Mouse (Mus musculus): ENCODE measurements at regions not wholly inside any gene's neighbourhood (a gene's known extent, or its start where the extent isn't known, plus 50 kb on each side); places are given as distances from the start of the nearest gene placed in this dataset.

GRCm38 (mm10) chr1:89305171-89305570 lies 149.4 kb upstream of the Agap1 start:
- H3K4me3 ChIP-seq (ENCODE audit: low read length) = no peak overlapping the region
- no peaks in the 10 kb centered on the region for H3K36me3 ChIP-seq (ENCODE audit: insufficient read depth, low read length)
- H3K9me3 ChIP-seq (ENCODE audit: low read length) = no peaks in the 10 kb centered on the region
- no peak for TF ChIP-seq CTCF (IDR thresholded peaks at IDR 0.05; ENCODE audit: low read depth)
- H3K9ac ChIP-seq (replicated peaks; ENCODE audit: low read length) = no peak overlapping the region
- DNase-seq (ENCODE audit: low spot score) (no peak), ATAC-seq (no peak)
- H3K4me2 ChIP-seq (ENCODE audit: low read depth, low read length) = no peak overlapping the region
- H3K4me1 ChIP-seq (ENCODE audit: insufficient read depth, low read length) = peaks cover 5% of the 10 kb centered on the region
- WGBS = 73% methylated on average over 7 of the region's 7 CpGs
- H3K27ac ChIP-seq = no peak overlapping the region
- no peaks in the 10 kb centered on the region for H3K27me3 ChIP-seq (ENCODE audit: insufficient read depth, low read length)

GRCm38 (mm10) chr1:89308788-89309187 lies 145.8 kb upstream of the Agap1 start:
- no peaks in the 10 kb centered on the region for H3K27me3 ChIP-seq (ENCODE audit: insufficient read depth, low read length)
- H3K36me3 ChIP-seq (ENCODE audit: insufficient read depth, low read length) = no peaks in the 10 kb centered on the region
- peak overlapping the region; percentile 22 for H3K4me3 ChIP-seq (ENCODE audit: low read length)
- peak overlapping the region; percentile 52 for H3K4me2 ChIP-seq (ENCODE audit: low read depth, low read length)
- peak overlapping the region; percentile 54; the same call in 1 of the 2 replicates for H3K27ac ChIP-seq
- ATAC-seq (peak; percentile 84), DNase-seq (ENCODE audit: low spot score) (peak; percentile 73)
- H3K4me1 ChIP-seq (ENCODE audit: insufficient read depth, low read length) = peaks cover 5% of the 10 kb centered on the region
- WGBS = 25% methylated on average over 13 of the region's 13 CpGs
- no peaks in the 10 kb centered on the region for H3K9me3 ChIP-seq (ENCODE audit: low read length)
- TF ChIP-seq CTCF (IDR thresholded peaks at IDR 0.05; ENCODE audit: low read depth) = no peak
- peak overlapping the region; percentile 45 for H3K9ac ChIP-seq (replicated peaks; ENCODE audit: low read length)

- TF ChIP-seq CTCF (IDR thresholded peaks at IDR 0.05; ENCODE audit: low read depth) = no peak
- Histone ChIP-seq H3K27ac (no peak overlapping the region), H3K27me3 (ENCODE audit: insufficient read depth, low read length) (no peaks in the 10 kb centered on the region), H3K36me3 (ENCODE audit: insufficient read depth, low read length) (no peaks in the 10 kb centered on the region), H3K4me2 (ENCODE audit: low read depth, low read length) (no peak overlapping the region), H3K9me3 (ENCODE audit: low read length) (no peaks in the 10 kb centered on the region), H3K9ac (replicated peaks; ENCODE audit: low read length) (no peak overlapping the region), H3K4me1 (ENCODE audit: insufficient read depth, low read length) (peaks cover 5% of the 10 kb centered on the region), H3K4me3 (ENCODE audit: low read length) (no peak overlapping the region)
- 76% methylated on average over 7 of the region's 7 CpGs for WGBS
- no peak for DNase-seq (ENCODE audit: low spot score)
- no peak for ATAC-seq
Observed at GRCm38 (mm10) chr1:89313064-89313463, 141.5 kb upstream of the Agap1 start.

- Histone ChIP-seq H3K4me2 (ENCODE audit: low read depth, low read length) (no peak overlapping the region), H3K27ac (no peak overlapping the region), H3K9ac (replicated peaks; ENCODE audit: low read length) (no peak overlapping the region), H3K36me3 (ENCODE audit: insufficient read depth, low read length) (no peaks in the 10 kb centered on the region), H3K4me3 (ENCODE audit: low read length) (no peak overlapping the region), H3K4me1 (ENCODE audit: insufficient read depth, low read length) (no peaks in the 10 kb centered on the region), H3K27me3 (ENCODE audit: insufficient read depth, low read length) (no peaks in the 10 kb centered on the region; the same call in 1 of the 2 replicates), H3K9me3 (ENCODE audit: low read length) (no peaks in the 10 kb centered on the region)
- no peak for ATAC-seq
- TF ChIP-seq CTCF (IDR thresholded peaks at IDR 0.05; ENCODE audit: low read depth) = no peak
- no peak for DNase-seq (ENCODE audit: low spot score)
- 97% methylated on average over 4 of the region's 4 CpGs for WGBS
Observed at GRCm38 (mm10) chr1:89317897-89318296, 136.7 kb upstream of the Agap1 start.

- DNase-seq (ENCODE audit: low spot score) (no peak), ATAC-seq (no peak)
- Histone ChIP-seq H3K27me3 (ENCODE audit: insufficient read depth, low read length) (no peaks in the 10 kb centered on the region; the same call in 1 of the 2 replicates), H3K36me3 (ENCODE audit: insufficient read depth, low read length) (no peaks in the 10 kb centered on the region), H3K4me2 (ENCODE audit: low read depth, low read length) (no peak overlapping the region), H3K27ac (no peak overlapping the region), H3K4me3 (ENCODE audit: low read length) (no peak overlapping the region), H3K9ac (replicated peaks; ENCODE audit: low read length) (no peak overlapping the region), H3K9me3 (ENCODE audit: low read length) (no peaks in the 10 kb centered on the region), H3K4me1 (ENCODE audit: insufficient read depth, low read length) (no peaks in the 10 kb centered on the region)
- 57% methylated on average over 4 of the region's 4 CpGs for WGBS
- TF ChIP-seq CTCF (IDR thresholded peaks at IDR 0.05; ENCODE audit: low read depth) = no peak
Observed at GRCm38 (mm10) chr1:89318663-89319062, 135.9 kb upstream of the Agap1 start.

- no peak overlapping the region for H3K27ac ChIP-seq
- no peak overlapping the region for H3K4me2 ChIP-seq (ENCODE audit: low read depth, low read length)
- no peak overlapping the region for H3K4me3 ChIP-seq (ENCODE audit: low read length)
- H3K36me3 ChIP-seq (ENCODE audit: insufficient read depth, low read length) = no peaks in the 10 kb centered on the region
- no peak for ATAC-seq
- no peaks in the 10 kb centered on the region; the same call in 1 of the 2 replicates for H3K27me3 ChIP-seq (ENCODE audit: insufficient read depth, low read length)
- TF ChIP-seq CTCF (IDR thresholded peaks at IDR 0.05; ENCODE audit: low read depth) = no peak
- WGBS = 69% methylated on average over 4 of the region's 4 CpGs
- H3K4me1 ChIP-seq (ENCODE audit: insufficient read depth, low read length) = no peaks in the 10 kb centered on the region
- no peaks in the 10 kb centered on the region for H3K9me3 ChIP-seq (ENCODE audit: low read length)
- H3K9ac ChIP-seq (replicated peaks; ENCODE audit: low read length) = no peak overlapping the region
- no peak for DNase-seq (ENCODE audit: low spot score)
Observed at GRCm38 (mm10) chr1:89322621-89323020, 132.0 kb upstream of the Agap1 start.

- H3K4me1 ChIP-seq (ENCODE audit: insufficient read depth, low read length) = no peaks in the 10 kb centered on the region
- 48% methylated on average over 2 of the region's 2 CpGs for WGBS
- no peak overlapping the region for H3K9ac ChIP-seq (replicated peaks; ENCODE audit: low read length)
- no peak overlapping the region for H3K4me2 ChIP-seq (ENCODE audit: low read depth, low read length)
- peak; percentile 69 for TF ChIP-seq CTCF (IDR thresholded peaks at IDR 0.05; ENCODE audit: low read depth)
- H3K36me3 ChIP-seq (ENCODE audit: insufficient read depth, low read length) = no peaks in the 10 kb centered on the region
- H3K27me3 ChIP-seq (ENCODE audit: insufficient read depth, low read length) = no peaks in the 10 kb centered on the region; the same call in 1 of the 2 replicates
- H3K4me3 ChIP-seq (ENCODE audit: low read length) = no peak overlapping the region
- no peaks in the 10 kb centered on the region for H3K9me3 ChIP-seq (ENCODE audit: low read length)
- H3K27ac ChIP-seq = no peak overlapping the region
- DNase-seq (ENCODE audit: low spot score) = peak; percentile 50
- no peak for ATAC-seq
Observed at GRCm38 (mm10) chr1:89323091-89323490, 131.5 kb upstream of the Agap1 start.

Data from hindbrain, postnatal 0 days (tissue).